Mouse (Mus musculus) limb, embryonic 13.5 days (tissue): ENCODE data around the gene Fam214b. TPM values are rescaled to one million over a fixed set of nuclear protein-coding genes. Genes with fewer than 3 reads are reported as not detected.
A peak's percentile ranks its signal among the peaks of the same experiment; 100 is the strongest.
"Not testable (repeated sequence)": the region's sequence is repeated elsewhere in the genome, so short reads cannot be mapped to it uniquely, and the experiment has no call there.

Experiments used
- ATAC-seq: fragments of 200-750 bp; cut with Nextera tagmentation; 2 replicates; pipeline ENCODE4 v1.8.0; 2017; ENCODE audit warnings: low read depth, moderate number of reproducible peaks, moderate TSS enrichment; ENCODE audit not compliant: low FRiP score
- H3K27ac ChIP-seq: fragments of 300-500 bp; sonication (generic); 2 replicates; pipeline ENCODE4 v1.5.1; 2015; ENCODE audit warnings: inconsistent platforms, mild to moderate bottlenecking, moderate library complexity
- H3K27me3 ChIP-seq: fragments of 300-500 bp; sonication (generic); 2 replicates; pipeline ENCODE4 v1.6.1; 2015; ENCODE audit warnings: mild to moderate bottlenecking, inconsistent platforms
- H3K36me3 ChIP-seq: fragments of 300-500 bp; sonication (generic); 2 replicates; pipeline ENCODE4 v1.6.1; 2015; ENCODE audit warnings: inconsistent platforms, mild to moderate bottlenecking, moderate library complexity
- H3K4me1 ChIP-seq: fragments of 300-500 bp; sonication (generic); 2 replicates; pipeline ENCODE4 v1.6.1; 2015; ENCODE audit warnings: inconsistent platforms
- H3K4me2 ChIP-seq: fragments of 300-500 bp; sonication (generic); replicated peaks from 2 replicates; pipeline ENCODE4 v1.6.1; 2015; ENCODE audit warnings: inconsistent platforms, mild to moderate bottlenecking, moderate library complexity
- H3K4me3 ChIP-seq: fragments of 300-500 bp; sonication (generic); 2 replicates; pipeline ENCODE4 v1.5.1; 2015; ENCODE audit warnings: moderate library complexity, mild to moderate bottlenecking, inconsistent platforms
- H3K9ac ChIP-seq: fragments of 300-500 bp; sonication (generic); 2 replicates; pipeline ENCODE4 v1.6.1; 2015; ENCODE audit warnings: mild to moderate bottlenecking, inconsistent platforms
- H3K9me3 ChIP-seq: fragments of 300-500 bp; sonication (generic); 2 replicates; pipeline ENCODE4 v1.6.1; 2016; ENCODE audit warnings: inconsistent platforms
- WGBS: fragments of 180-500 bp; shearing (Covaris S2); methylation state at CpG from one replicate; pipeline ENCODE4 v1.1.7; 2015; 5-methylcytosine and 5-hydroxymethylcytosine counted together
- polyA plus RNA-seq: library from polyadenylated mRNA; unstranded; fragments of >200 nt; fragmentation: Nextera tagmentation; extraction: Ambion mirVana; gene quantifications from 2 replicates; pipeline ENCODE4 v1.2.1, GENCODE M21; 2015

The Fam214b gene
- polyA plus RNA-seq, 1 experiment from 2014 or later, result 14.7 TPM

GRCm38 (mm10) chr4:43000141-43000986 is 45.7 kb downstream of the Fam214b start, which contains the start of gene Vcp:
Gene Vcp, minus strand, starts transcription at chr4:43000507.
- not testable (repeated sequence) for H3K9me3 ChIP-seq, H3K27me3 ChIP-seq
- peak; percentile 99 for ATAC-seq
- WGBS, result under 1% methylated on average over 50 of the region's 56 CpGs
- H3K9ac ChIP-seq, result peak within 1 kb of the TSS; percentile 98
- peak within 1 kb of the TSS; percentile 92 for H3K4me2 ChIP-seq
- peaks cover 27% of the 10 kb centered on the region for H3K36me3 ChIP-seq
- H3K4me1 ChIP-seq, result peaks cover 23% of the 10 kb centered on the region
- peak within 1 kb of the TSS; percentile 97 for H3K4me3 ChIP-seq
- H3K27ac ChIP-seq, result peak within 1 kb of the TSS; percentile 99

- H3K9me3 ChIP-seq, result no peaks in the 10 kb centered on the region
- peak; percentile 79 for ATAC-seq
- peak overlapping the region; percentile 97 for H3K4me3 ChIP-seq
- WGBS, result under 1% methylated on average over 42 of the region's 51 CpGs
- no peaks in the 10 kb centered on the region for H3K27me3 ChIP-seq
- H3K36me3 ChIP-seq, result peaks cover 35% of the 10 kb centered on the region
- H3K27ac ChIP-seq, result peak overlapping the region; percentile 99
- H3K9ac ChIP-seq, result peak overlapping the region; percentile 98
- H3K4me1 ChIP-seq, result peaks cover 23% of the 10 kb centered on the region
- peak overlapping the region; percentile 92 for H3K4me2 ChIP-seq
Measured at GRCm38 (mm10) chr4:42999451-43000140, 46.4 kb downstream of the Fam214b start.

- ATAC-seq, result no peak
- 75% methylated on average over 2 of the region's 2 CpGs for WGBS
- peak overlapping the region; percentile 92 for H3K4me2 ChIP-seq
Measured at GRCm38 (mm10) chr4:42998022-42998421, 48.0 kb downstream of the Fam214b start.

GRCm38 (mm10) chr4:42988296-42988695 is 57.7 kb downstream of the Fam214b start:
- H3K9me3 ChIP-seq, result no peaks in the 10 kb centered on the region
- no peak overlapping the region for H3K27ac ChIP-seq
- WGBS, result 77% methylated on average over 1 of the region's 1 CpGs
- no peak overlapping the region for H3K4me3 ChIP-seq
- H3K27me3 ChIP-seq, result no peaks in the 10 kb centered on the region
- no peaks in the 10 kb centered on the region for H3K4me1 ChIP-seq
- no peak overlapping the region for H3K4me2 ChIP-seq
- ATAC-seq, result no peak
- no peak overlapping the region for H3K9ac ChIP-seq
- H3K36me3 ChIP-seq, result peaks cover 97% of the 10 kb centered on the region

More at GRCm38 (mm10) chr4:42998022-42998421, 48.0 kb downstream of the Fam214b start:
- peaks cover 44% of the 10 kb centered on the region for H3K36me3 ChIP-seq
- no peak overlapping the region for H3K27ac ChIP-seq
- no peaks in the 10 kb centered on the region for H3K27me3 ChIP-seq
- H3K4me1 ChIP-seq, result peaks cover 23% of the 10 kb centered on the region
- peak overlapping the region; percentile 97 for H3K4me3 ChIP-seq
- H3K9me3 ChIP-seq, result no peaks in the 10 kb centered on the region
- 0 out of 2 replicates have a peak overlapping the region, but pooled peaks have one; percentile 43 for H3K9ac ChIP-seq

Other genes starting within 250 kb of the Fam214b start
- gene Fam205a1, start 192.3 kb downstream of the Fam214b start, polyA plus RNA-seq, result 0.05 TPM in 1 of 2 replicates, not detected in the other
- 0.06 TPM in 1 of 2 replicates, not detected in the other for gene Gm12394, start 189.4 kb downstream of the Fam214b start, polyA plus RNA-seq
- gene Fam205c, start 172.0 kb downstream of the Fam214b start, polyA plus RNA-seq, result 0.31 TPM in 1 of 2 replicates, not detected in the other
- 0.79 and 0.94 TPM in 2 replicates for gene Phf24, start 129.6 kb downstream of the Fam214b start, polyA plus RNA-seq
- 8.9 and 9.0 TPM in 2 replicates for gene Dnajb5, start 96.4 kb downstream of the Fam214b start, polyA plus RNA-seq
- 0.78 and 1.1 TPM in 2 replicates for gene 1700022I11Rik, start 76.6 kb downstream of the Fam214b start, polyA plus RNA-seq
- gene Vcp, start 45.7 kb downstream of the Fam214b start, polyA plus RNA-seq, result 598 and 608 TPM in 2 replicates
- 19.5 and 20.7 TPM in 2 replicates for gene Fancg, start 35.7 kb downstream of the Fam214b start, polyA plus RNA-seq
- 25.7 and 26.0 TPM in 2 replicates for gene Pigo, start 20.4 kb downstream of the Fam214b start, polyA plus RNA-seq
- gene Stoml2, start 14.5 kb downstream of the Fam214b start, polyA plus RNA-seq, result 343 and 345 TPM in 2 replicates
- 2.5 and 2.7 TPM in 2 replicates for gene Unc13b, start 12.7 kb upstream of the Fam214b start, polyA plus RNA-seq
- gene Atp8b5, start 220.9 kb upstream of the Fam214b start, polyA plus RNA-seq, result 0.70 and 0.71 TPM in 2 replicates